Mouse (Mus musculus): ENCODE results near the gene Cacna2d1.

DNA sequence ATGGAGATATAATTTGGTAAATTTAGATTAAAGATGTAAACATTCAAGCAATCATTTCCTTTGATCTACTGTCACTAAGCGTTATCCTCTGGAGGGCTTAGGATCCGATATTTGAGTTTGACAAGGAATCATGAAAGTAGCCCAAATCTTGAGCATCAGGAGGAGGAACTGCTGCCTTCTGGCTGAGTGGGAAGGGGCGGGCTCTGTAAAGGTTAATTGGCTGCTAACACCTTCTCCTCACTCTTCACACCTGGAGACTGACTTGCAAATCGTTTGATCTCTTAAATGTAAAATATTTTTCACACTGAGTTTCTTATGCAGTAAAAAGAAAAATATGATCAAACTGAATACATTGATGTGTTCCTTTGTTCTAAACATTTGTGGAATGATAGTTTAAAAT lies 255.4 kb downstream of the Cacna2d1 start:
- TF ChIP-seq CTCF (conservative IDR thresholded peaks at IDR 0.05; ENCODE audit: low read length) (no peak), POU5F1 (IDR thresholded peaks at IDR 0.05; ENCODE audit: borderline replicate concordance, low read length) (no peak)

All from E14TG2a.4 (cell line).